Mouse (Mus musculus) cerebellum, adult 2 months (tissue): Measurements from ENCODE around the gene Rpain. TPM values are rescaled to one million over a fixed set of nuclear protein-coding genes. Genes with fewer than 3 reads are reported as not detected.

Experiments used
- DNase-seq, 2 experiments: peaks; one replicate each; pipeline ENCODE4 v3.0.0; 2021
- H3K27ac ChIP-seq: fragments of 200-500 bp; 2 replicates; pipeline ENCODE4 v1.5.1; 2012; ENCODE audit warnings: low read length, control low read depth, inconsistent platforms; ENCODE audit not compliant: insufficient read depth
- H3K27me3 ChIP-seq: fragments of 200-500 bp; 2 replicates; pipeline ENCODE4 v1.6.1; 2012; ENCODE audit warnings: inconsistent platforms, mild to moderate bottlenecking, low read length, moderate library complexity; ENCODE audit not compliant: control insufficient read depth, insufficient read depth
- H3K4me1 ChIP-seq: fragments of 200-500 bp; 2 replicates; pipeline ENCODE4 v1.6.1; 2011; ENCODE audit warnings: low read length; ENCODE audit not compliant: control insufficient read depth, insufficient read depth
- H3K4me3 ChIP-seq: fragments of 200-500 bp; replicated peaks from 2 replicates; pipeline ENCODE3; 2011; ENCODE audit warnings: mild to moderate bottlenecking, low read depth, low read length, control low read depth; ENCODE audit not compliant: insufficient read depth
- CTCF ChIP-seq: fragments of 200-500 bp; IDR thresholded peaks from 2 replicates; pipeline ENCODE4 v1.5.1; 2011; ENCODE audit warnings: low read depth, mild to moderate bottlenecking, control low read depth, low read length, moderate library complexity, borderline replicate concordance; ENCODE audit not compliant: insufficient read depth
- POLR2A ChIP-seq: fragments of 200-500 bp; IDR thresholded peaks from 2 replicates; pipeline ENCODE4 v1.6.1; 2011; ENCODE audit warnings: low read length, control low read depth, borderline replicate concordance; ENCODE audit not compliant: insufficient read depth
- WGBS: fragments of 180-500 bp; shearing (Covaris S2); methylation state at CpG from one replicate; pipeline ENCODE4 v1.1.7; 2018; 5-methylcytosine and 5-hydroxymethylcytosine counted together
- polyA plus RNA-seq: library from polyadenylated mRNA; depleted of rRNA; stranded (reverse); fragments of >200 nt; gene quantifications from 2 replicates; pipeline ENCODE4 v1.2.3, GENCODE M21; 2012

The Rpain gene
- polyA plus RNA-seq, 1 experiment, result 56.9 TPM

DNA sequence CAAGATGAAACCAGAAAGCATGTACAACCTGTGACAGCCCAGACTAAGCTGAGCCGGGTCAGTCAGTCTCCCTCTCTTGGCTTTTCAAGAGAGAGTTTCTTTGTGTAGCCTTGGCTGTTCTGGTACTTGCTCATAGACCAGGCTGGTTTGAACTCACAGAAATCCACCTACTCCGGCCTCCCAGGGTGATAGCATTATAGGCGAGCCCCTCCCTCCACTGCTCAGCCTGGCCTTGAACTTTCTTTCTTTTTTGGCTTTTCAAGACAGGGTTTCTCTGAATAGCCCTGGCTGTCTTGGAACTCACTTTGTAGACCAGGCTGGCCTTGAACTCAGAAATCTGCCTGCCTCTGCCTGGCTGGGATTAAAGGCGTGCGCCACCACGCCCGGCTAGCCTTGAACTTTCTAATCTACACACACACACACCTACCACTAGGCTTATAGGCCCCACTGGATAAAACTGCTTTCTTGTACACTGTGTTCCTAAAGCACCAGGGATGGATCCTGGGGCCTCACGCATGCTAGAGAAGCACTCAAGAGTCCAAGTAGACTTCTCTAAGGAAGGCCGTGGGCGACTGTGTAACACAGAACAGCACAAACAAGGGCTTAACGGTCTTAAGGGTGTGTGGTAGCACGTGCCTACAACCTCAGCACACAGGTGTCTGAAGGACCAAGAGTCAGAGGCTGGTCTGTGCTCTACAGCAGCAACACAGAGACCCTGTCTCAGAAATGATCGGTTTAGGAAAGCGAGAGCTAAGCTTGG is 10.9 kb downstream of the Rpain start:
- 90% methylated on average over 14 of the region's 14 CpGs for WGBS
- Histone ChIP-seq H3K4me3 (no peak overlapping the region), H3K27ac (no peak overlapping the region), H3K27me3 (no peaks in the 10 kb centered on the region), H3K4me1 (no peaks in the 10 kb centered on the region)
- TF ChIP-seq CTCF, result no peak
- no peak for TF ChIP-seq POLR2A
- DNase-seq, result no peak

GRCm38 (mm10) chr11:70982030-70982429 is 12.0 kb downstream of the Rpain start:
- no peaks in the 10 kb centered on the region for H3K4me1 ChIP-seq
- WGBS, result 6% methylated on average over 12 of the region's 12 CpGs
- DNase-seq, result no peak
- H3K27ac ChIP-seq, result no peak overlapping the region
- peak overlapping the region; percentile 91 for H3K4me3 ChIP-seq
- no peaks in the 10 kb centered on the region for H3K27me3 ChIP-seq
- no peak for TF ChIP-seq POLR2A
- no peak for TF ChIP-seq CTCF

DNA sequence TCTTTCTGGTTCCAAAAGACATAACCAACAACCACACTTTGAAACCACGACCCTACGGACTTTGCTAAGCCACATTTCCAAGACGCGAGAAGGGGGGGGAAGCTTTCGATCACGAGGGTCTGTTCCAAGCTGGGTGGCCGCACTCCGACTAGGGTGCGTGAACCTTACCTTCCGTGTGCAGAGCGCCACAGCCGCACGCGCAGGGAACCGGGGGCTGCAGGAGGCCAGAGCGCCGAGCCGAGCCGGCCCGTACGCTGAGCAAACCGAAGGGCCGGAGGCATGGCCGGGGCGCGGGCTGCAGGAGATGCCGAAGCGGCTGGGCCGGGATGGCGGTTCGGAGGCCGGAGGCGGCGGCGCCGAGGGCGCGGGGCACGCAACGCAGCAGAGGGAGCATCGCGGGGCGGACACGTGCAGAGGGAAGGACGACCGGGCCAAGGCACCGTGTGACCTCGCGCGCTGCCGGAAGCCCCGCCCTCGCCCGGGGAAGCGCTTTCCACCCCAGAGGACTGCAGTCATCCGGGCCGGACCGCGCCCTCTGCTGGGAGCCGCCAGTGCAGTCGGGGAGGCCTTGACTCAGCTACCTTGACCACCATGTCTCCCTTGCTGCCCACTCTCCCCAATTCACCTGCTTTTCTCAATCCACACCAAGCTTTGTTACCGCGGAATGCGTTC is 12.7 kb downstream of the Rpain start, which contains the start of gene C1qbp:
Gene C1qbp (minus strand): TSS at position 470 of the 672 bp plus-strand sequence.
- peak within 1 kb of the TSS; percentile 91 for H3K4me3 ChIP-seq
- under 1% methylated on average over 64 of the region's 64 CpGs for WGBS
- peak; percentile 92 to 94 for DNase-seq
- TF ChIP-seq POLR2A (peak; percentile 57; the same call in 1 of the 2 replicates), CTCF (peak; percentile 84)
- no peak within 1 kb of the TSS for H3K27ac ChIP-seq
- no peaks in the 10 kb centered on the region for H3K4me1 ChIP-seq
- H3K27me3 ChIP-seq, result no peaks in the 10 kb centered on the region

GRCm38 (mm10) chr11:71001167-71001566 is 31.2 kb downstream of the Rpain start:
- peaks cover 3% of the 10 kb centered on the region; the same call in 1 of the 2 replicates for H3K4me1 ChIP-seq
- no peak for DNase-seq
- 78% methylated on average over 4 of the region's 4 CpGs for WGBS
- no peak overlapping the region for H3K27ac ChIP-seq
- TF ChIP-seq CTCF (no peak), POLR2A (no peak)
- H3K4me3 ChIP-seq, result no peak overlapping the region
- no peaks in the 10 kb centered on the region for H3K27me3 ChIP-seq

- Histone ChIP-seq H3K4me3 (peak overlapping the region; percentile 67), H3K4me1 (peaks cover 3% of the 10 kb centered on the region; the same call in 1 of the 2 replicates), H3K27me3 (no peaks in the 10 kb centered on the region), H3K27ac (no peak overlapping the region)
- DNase-seq, result peak in 1 of 2 experiments; percentile 15
- TF ChIP-seq POLR2A, result no peak
- no peak for TF ChIP-seq CTCF
- WGBS, result under 1% methylated on average over 49 of the region's 49 CpGs
These were observed 33.8 kb downstream of the Rpain start for GRCm38 (mm10) chr11:71003611-71004315.

- peak; percentile 41; the same call in 1 of the 2 replicates for TF ChIP-seq POLR2A
- no peak for TF ChIP-seq CTCF
- DNase-seq, result peak; percentile 97
- under 1% methylated on average over 35 of the region's 35 CpGs for WGBS
These were observed 34.3 kb downstream of the Rpain start, which contains the start of gene Dhx33 for GRCm38 (mm10) chr11:71004316-71004773. Gene Dhx33 (minus strand): TSS chr11:71004437.

GRCm38 (mm10) chr11:71005046-71005445 is 35.0 kb downstream of the Rpain start:
- TF ChIP-seq POLR2A, result no peak
- no peak for TF ChIP-seq CTCF
- WGBS, result 47% methylated on average over 5 of the region's 5 CpGs
- H3K27ac ChIP-seq, result no peak overlapping the region
- no peaks in the 10 kb centered on the region for H3K27me3 ChIP-seq
- peaks cover 3% of the 10 kb centered on the region; the same call in 1 of the 2 replicates for H3K4me1 ChIP-seq
- peak overlapping the region; percentile 67 for H3K4me3 ChIP-seq
- no peak for DNase-seq

More at GRCm38 (mm10) chr11:71004316-71004773, 34.3 kb downstream of the Rpain start, which contains the start of gene Dhx33:
- Histone ChIP-seq H3K27me3 (no peaks in the 10 kb centered on the region), H3K4me3 (peak within 1 kb of the TSS; percentile 67), H3K4me1 (peaks cover 3% of the 10 kb centered on the region; the same call in 1 of the 2 replicates), H3K27ac (no peak within 1 kb of the TSS)
